Mouse (Mus musculus) spleen, postnatal 36 days (tissue): ENCODE data around the gene G3bp1.
A peak's percentile ranks its signal among the peaks of the same experiment; 100 is the strongest.

ENCODE experiments used
- DNase-seq, 2 experiments: peaks; one replicate each; pipeline ENCODE4 v3.0.0; 2022; ENCODE audit warnings: low spot score in 2 of 2, mixed read lengths in 1 of 2

Gene G3bp1

GRCm38 (mm10) chr11:55469048-55469843 lies at the start of gene G3bp1:
TSS of gene G3bp1 (plus strand) at chr11:55469685.
- peak; percentile 99 to 100 for DNase-seq

GRCm38 (mm10) chr11:55422978-55423377 lies 46.5 kb upstream of the G3bp1 start, which contains the start of gene Sparc:
TSS of gene Sparc (minus strand) at chr11:55423183.
- no peak for DNase-seq

DNA sequence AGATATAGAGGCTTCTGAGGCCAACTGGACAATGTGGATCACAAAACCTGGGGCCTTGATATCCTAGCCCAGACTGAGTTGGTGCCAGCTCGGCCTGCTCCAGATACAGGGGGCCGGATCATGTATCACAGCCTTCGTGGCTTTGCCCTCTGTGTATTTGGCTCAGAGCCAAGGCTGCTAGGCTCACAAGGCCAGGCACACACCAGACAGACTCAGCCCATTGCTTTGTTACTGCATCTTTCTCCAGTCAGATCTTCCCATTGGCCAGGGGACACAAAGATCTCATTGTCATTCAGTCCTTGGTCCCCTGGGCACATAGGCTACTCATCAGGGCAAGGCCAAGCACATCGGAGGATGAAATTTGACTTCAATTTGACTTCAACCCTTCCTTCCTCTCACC lies 45.7 kb upstream of the G3bp1 start:
- no peak for DNase-seq

- DNase-seq: no peak
Observed at GRCm38 (mm10) chr11:55424746-55425360, 44.6 kb upstream of the G3bp1 start.

GRCm38 (mm10) chr11:55428186-55429012 lies 41.1 kb upstream of the G3bp1 start:
- DNase-seq: peak in 1 of 2 experiments; percentile 15

GRCm38 (mm10) chr11:55429973-55430372 lies 39.5 kb upstream of the G3bp1 start:
- DNase-seq: no peak

GRCm38 (mm10) chr11:55432981-55433380 lies 36.5 kb upstream of the G3bp1 start:
- no peak for DNase-seq

- no peak for DNase-seq
Observed at GRCm38 (mm10) chr11:55436089-55436488, 33.4 kb upstream of the G3bp1 start.

DNA sequence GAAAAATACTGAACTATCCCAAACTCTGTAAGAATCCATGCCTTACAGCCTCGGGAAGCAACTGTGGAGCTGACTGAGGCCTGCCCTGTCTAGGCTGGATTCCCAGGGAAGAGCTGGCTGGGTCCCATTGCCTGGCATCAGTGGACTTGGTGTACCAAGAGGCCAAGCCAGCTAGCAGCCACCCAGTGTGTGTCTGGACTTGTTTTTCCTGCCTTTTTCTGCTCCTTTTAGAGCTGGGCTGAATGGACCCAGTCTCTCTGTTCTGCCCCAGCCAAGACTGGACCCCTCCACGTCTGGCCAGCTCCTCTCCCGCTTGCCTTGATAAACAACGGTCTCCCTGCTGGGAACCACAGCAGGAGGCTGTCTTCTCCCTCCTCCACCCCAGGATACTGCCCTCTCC lies 31.5 kb upstream of the G3bp1 start:
- no peak for DNase-seq

DNA sequence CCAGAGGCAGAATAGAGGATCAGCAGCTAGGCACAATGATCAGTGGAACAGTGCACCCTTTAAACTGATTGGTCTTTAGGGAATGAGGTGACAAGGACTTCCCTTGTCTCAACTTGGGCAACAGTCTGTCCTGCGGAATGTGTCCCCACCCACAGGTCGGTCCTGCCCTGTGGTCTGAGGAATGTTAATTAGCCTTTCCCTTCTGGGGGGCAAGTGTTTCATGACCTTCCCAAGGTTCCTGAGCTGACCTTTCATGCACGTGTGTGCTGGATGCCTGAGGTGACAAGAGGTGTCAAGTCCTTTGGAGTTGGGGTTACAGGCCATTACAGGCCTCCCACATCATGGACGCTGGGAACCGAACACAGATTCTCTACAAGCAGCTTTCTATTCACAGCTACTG lies 29.8 kb upstream of the G3bp1 start:
- no peak for DNase-seq

GRCm38 (mm10) chr11:55444772-55445171 lies 24.7 kb upstream of the G3bp1 start:
- peak in 1 of 2 experiments; percentile 16 for DNase-seq

DNA sequence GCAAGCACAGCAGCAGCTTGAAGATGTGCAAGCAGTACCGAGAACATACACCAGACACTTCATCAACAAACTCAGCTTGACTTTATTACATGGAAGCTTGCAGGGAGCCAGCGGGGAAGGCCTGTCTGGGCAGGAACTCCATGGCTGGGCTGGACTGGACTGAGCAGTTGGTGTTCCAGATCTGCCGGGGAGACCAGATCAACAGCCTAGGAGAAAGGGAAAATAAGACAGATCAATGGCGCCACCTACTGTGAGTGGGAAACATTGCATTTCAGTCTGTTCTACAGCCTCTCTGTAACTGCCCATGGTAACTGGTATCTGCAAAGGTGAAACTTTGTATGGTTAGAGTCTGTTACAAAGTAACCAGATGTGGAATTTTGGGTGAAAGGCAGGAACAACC lies 22.9 kb upstream of the G3bp1 start:
- DNase-seq: peak; percentile 28 to 42

GRCm38 (mm10) chr11:55449531-55449930 lies 20.0 kb upstream of the G3bp1 start:
- DNase-seq: no peak

GRCm38 (mm10) chr11:55450311-55450710 lies 19.2 kb upstream of the G3bp1 start:
- DNase-seq: no peak

- DNase-seq: peak; percentile 28 to 43
Observed at GRCm38 (mm10) chr11:55453640-55454039, 15.8 kb upstream of the G3bp1 start.

DNA sequence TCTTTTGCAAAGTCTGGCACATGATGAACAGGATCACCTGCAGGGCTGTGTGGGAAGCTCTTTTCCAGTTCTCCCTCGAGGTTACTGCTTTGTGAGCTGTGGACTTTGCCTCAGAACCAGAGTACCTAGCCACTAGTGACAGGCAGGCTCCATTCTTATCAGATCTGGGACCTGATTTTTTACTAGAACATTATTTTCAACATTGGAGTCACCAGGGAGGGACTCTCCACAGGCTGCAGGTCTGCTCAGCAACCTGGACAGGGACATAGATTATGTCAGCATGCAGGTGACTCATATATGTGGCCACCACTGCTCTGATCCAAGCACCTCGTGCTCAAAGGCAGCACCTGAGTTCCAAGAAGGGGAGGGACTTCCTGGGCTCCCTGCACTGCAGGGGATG lies 14.3 kb upstream of the G3bp1 start:
- no peak for DNase-seq

DNA sequence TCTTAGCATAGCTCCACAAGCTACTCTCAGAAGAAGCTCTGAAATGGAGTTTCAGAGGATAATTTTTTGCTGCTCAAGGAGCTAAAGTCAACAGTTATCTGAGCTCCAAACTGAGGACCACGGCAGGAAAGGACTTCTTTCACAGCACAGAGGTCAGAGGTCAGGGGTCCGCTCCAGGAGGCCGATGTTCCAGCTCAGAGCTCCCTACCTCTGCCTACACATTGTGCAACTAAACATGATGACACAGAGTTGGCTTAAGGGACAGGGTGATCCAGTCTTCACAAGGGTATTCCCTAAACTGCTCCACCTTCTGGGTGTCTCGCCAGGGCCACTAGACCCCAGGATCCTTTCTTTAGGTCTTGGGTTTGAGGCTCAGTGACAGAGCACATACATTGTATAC lies 11.0 kb upstream of the G3bp1 start:
- no peak for DNase-seq

- no peak for DNase-seq
Observed at GRCm38 (mm10) chr11:55459850-55460558, 9.5 kb upstream of the G3bp1 start.

DNA sequence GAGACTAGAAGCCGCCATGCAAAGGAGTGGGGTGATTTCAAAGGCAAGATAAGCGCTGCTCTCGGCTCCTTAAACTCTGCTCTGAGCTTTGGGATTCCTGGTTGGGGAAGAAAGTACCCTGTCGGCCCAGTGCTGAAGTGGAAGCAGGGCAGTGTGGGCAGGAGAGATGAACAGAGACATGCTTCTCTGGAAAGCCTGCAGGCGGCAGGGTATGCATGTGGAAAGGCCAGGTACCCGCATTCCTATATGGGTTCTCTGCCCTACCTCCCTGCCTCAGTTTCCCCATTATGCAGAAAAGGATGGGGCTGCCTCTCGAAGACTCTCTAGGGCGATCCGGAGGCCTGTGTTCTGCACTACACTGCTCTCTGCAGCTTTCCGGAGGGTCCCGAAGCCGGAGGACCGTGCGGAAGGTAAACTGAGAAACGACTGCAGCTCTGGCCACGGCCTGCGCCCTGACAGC lies 8.9 kb upstream of the G3bp1 start:
- peak; percentile 34 to 47 for DNase-seq

GRCm38 (mm10) chr11:55461019-55461645 lies 8.4 kb upstream of the G3bp1 start, which contains the start of gene Atox1:
TSS of gene Atox1 (minus strand) at chr11:55461239.
- peak; percentile 94 to 97 for DNase-seq

DNA sequence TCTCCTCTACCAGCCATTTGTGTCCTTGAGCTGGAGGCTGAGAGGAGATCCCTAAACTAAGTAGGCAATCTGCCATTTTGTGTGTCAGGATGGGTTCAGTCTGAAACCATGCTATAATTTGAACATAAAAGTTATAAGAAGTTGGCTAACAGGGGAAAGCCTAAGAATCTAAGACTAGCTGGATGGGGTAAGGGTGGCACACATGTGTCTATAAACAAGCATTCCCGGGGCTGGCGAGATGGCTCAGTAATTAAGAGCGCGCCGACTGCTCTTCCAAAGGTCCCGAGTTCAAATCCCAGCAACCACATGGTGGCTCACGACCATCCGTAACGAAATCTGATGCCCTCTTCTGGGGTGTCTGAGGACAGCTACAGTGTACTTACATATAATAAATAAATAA lies 7.3 kb upstream of the G3bp1 start:
- no peak for DNase-seq
